Mouse (Mus musculus): ENCODE data around the gene Cactin. TPM values are rescaled to one million over a fixed set of nuclear protein-coding genes. Genes with fewer than 3 reads are reported as not detected.

The Cactin gene
- polyA plus RNA-seq, 1 experiment from 2014 or later: 36.6 TPM

DNA sequence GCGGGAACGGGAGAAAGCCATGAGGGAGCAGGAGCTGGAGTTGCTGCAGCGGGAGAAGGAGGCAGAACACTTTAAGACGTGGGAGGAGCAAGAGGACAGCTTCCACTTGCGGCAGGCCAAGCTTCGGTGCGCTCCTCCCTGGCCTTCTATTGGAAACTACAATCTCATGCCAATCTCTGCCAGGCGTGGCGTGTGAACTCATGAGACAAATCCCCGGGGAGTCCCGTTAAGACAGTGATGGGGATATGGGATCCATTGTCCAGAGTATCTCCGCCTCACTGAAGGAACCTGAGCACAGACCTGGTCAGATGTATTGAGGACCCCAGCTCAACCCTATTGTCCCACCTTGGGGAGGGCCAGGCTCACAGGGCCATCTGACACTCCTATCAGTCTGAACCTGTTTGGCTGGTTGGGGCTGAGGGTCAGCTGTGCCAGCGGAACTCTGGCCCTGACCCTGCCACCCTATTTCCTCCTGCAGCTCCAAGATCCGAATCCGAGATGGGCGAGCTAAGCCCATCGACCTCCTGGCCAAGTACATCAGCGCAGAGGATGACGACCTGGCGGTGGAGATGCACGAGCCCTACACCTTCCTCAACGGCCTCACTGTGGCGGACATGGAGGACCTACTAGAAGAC, 2.4 kb downstream of the Cactin start:
- H3K27ac ChIP-seq (ENCODE audit: low read length): no peak overlapping the region
- ATAC-seq (ENCODE audit: low read depth): no peak
- H3K9me3 ChIP-seq (ENCODE audit: control insufficient read depth, low read length): no peaks in the 10 kb centered on the region
- no peak overlapping the region for H3K4me2 ChIP-seq (ENCODE audit: low read depth, low read length)
- no peak overlapping the region for H3K4me3 ChIP-seq (ENCODE audit: low read length)
- peaks cover 46% of the 10 kb centered on the region for H3K36me3 ChIP-seq (ENCODE audit: control insufficient read depth, insufficient read depth, low read length)
- no peak overlapping the region for H3K9ac ChIP-seq (ENCODE audit: low read length)
- H3K27me3 ChIP-seq (ENCODE audit: control insufficient read depth, insufficient read depth, low read depth, low read length): no peaks in the 10 kb centered on the region
- H3K4me1 ChIP-seq (replicated peaks; ENCODE audit: control insufficient read depth, insufficient read depth, low read length): peaks cover 34% of the 10 kb centered on the region
- WGBS: 90% methylated on average over 23 of the region's 23 CpGs

DNA sequence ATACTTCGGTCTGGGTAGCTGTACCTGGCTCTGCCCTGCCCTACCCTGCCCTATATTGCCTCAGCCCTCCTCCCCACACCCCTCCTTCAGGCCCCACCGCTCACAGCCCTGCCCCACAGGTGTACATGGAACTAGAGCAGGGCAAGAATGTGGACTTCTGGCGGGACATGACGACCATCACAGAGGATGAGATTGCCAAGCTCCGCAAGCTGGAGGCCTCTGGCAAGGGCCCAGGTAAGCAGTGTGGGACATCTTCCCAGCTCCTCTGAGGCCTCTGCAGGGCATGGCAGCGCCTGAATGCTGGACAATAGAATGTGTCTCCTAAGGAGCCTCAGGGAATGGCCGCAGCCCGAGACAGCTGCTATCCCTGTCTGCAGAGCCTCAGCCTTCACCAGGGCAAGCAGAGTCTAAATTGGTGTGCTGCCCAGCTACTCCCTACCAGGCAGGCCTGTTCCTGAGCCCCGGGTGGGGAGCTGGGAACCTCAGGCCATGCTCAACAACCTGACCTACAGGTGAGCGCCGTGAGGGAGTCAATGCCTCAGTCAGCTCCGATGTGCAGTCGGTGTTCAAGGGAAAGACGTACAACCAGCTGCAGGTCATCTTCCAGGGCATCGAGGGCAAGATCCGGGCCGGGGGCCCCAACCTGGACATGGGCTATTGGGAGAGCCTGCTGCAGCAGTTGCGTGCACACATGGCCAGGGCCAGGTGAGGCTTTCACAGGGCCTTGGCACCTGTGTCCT, 3.1 kb downstream of the Cactin start:
- no peaks in the 10 kb centered on the region for H3K27me3 ChIP-seq (ENCODE audit: control insufficient read depth, insufficient read depth, low read depth, low read length)
- peaks cover 34% of the 10 kb centered on the region for H3K4me1 ChIP-seq (replicated peaks; ENCODE audit: control insufficient read depth, insufficient read depth, low read length)
- no peak overlapping the region for H3K4me3 ChIP-seq (ENCODE audit: low read length)
- no peak overlapping the region for H3K4me2 ChIP-seq (ENCODE audit: low read depth, low read length)
- H3K36me3 ChIP-seq (ENCODE audit: control insufficient read depth, insufficient read depth, low read length): peaks cover 46% of the 10 kb centered on the region
- H3K9me3 ChIP-seq (ENCODE audit: control insufficient read depth, low read length): no peaks in the 10 kb centered on the region
- no peak overlapping the region for H3K27ac ChIP-seq (ENCODE audit: low read length)
- WGBS: 92% methylated on average over 18 of the region's 18 CpGs
- ATAC-seq (ENCODE audit: low read depth): no peak
- no peak overlapping the region for H3K9ac ChIP-seq (ENCODE audit: low read length)

DNA sequence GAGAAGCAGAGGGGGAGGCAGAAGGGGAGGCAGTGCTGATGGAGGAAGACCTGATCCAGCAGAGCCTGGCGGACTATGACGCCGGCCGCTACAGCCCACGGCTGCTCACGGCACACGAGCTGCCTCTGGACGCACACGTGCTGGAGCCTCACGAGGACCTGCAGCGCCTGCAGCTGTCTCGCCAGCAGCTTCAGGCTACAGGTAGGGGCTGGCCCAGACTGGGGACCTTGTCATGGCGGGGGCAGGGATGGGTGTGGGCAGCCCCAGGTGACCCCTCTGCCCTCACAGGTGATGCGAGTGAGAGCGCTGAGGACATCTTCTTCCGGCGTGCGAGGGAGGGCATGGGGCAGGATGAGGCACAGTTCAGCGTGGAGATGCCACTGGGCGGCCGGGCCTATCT, 4.3 kb downstream of the Cactin start:
- no peak for ATAC-seq (ENCODE audit: low read depth)
- Histone ChIP-seq H3K4me1 (replicated peaks; ENCODE audit: control insufficient read depth, insufficient read depth, low read length) (peaks cover 36% of the 10 kb centered on the region), H3K4me2 (ENCODE audit: low read depth, low read length) (no peak overlapping the region), H3K27me3 (ENCODE audit: control insufficient read depth, insufficient read depth, low read depth, low read length) (no peaks in the 10 kb centered on the region), H3K36me3 (ENCODE audit: control insufficient read depth, insufficient read depth, low read length) (peaks cover 46% of the 10 kb centered on the region), H3K27ac (ENCODE audit: low read length) (no peak overlapping the region), H3K9ac (ENCODE audit: low read length) (no peak overlapping the region), H3K4me3 (ENCODE audit: low read length) (no peak overlapping the region), H3K9me3 (ENCODE audit: control insufficient read depth, low read length) (no peaks in the 10 kb centered on the region)
- WGBS: 89% methylated on average over 21 of the region's 21 CpGs

DNA sequence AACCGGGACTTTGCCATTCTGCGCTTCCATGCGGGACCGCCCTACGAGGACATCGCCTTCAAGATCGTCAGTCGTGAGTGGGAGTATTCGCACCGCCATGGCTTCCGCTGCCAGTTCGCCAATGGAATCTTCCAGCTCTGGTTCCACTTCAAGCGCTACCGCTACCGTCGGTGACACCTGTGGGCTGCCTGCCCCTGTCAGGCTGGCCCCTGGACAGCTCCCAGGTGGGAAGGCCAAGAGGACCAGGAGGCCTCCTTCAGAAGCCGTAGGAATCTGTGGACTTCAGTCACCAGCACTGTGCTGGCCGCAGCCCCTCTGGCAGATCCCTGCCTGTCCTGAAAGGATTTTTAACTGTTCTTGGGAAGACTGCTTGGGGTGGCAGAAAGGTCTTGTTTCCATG, 4.9 kb downstream of the Cactin start:
- Histone ChIP-seq H3K4me1 (replicated peaks; ENCODE audit: control insufficient read depth, insufficient read depth, low read length) (peaks cover 40% of the 10 kb centered on the region), H3K4me3 (ENCODE audit: low read length) (no peak overlapping the region), H3K27ac (ENCODE audit: low read length) (0 out of 2 replicates have a peak overlapping the region, but pooled peaks have one; percentile 72), H3K27me3 (ENCODE audit: control insufficient read depth, insufficient read depth, low read depth, low read length) (no peaks in the 10 kb centered on the region), H3K4me2 (ENCODE audit: low read depth, low read length) (no peak overlapping the region), H3K9ac (ENCODE audit: low read length) (no peak overlapping the region), H3K9me3 (ENCODE audit: control insufficient read depth, low read length) (no peaks in the 10 kb centered on the region), H3K36me3 (ENCODE audit: control insufficient read depth, insufficient read depth, low read length) (peaks cover 46% of the 10 kb centered on the region)
- WGBS: 87% methylated on average over 18 of the region's 18 CpGs
- no peak for ATAC-seq (ENCODE audit: low read depth)

DNA sequence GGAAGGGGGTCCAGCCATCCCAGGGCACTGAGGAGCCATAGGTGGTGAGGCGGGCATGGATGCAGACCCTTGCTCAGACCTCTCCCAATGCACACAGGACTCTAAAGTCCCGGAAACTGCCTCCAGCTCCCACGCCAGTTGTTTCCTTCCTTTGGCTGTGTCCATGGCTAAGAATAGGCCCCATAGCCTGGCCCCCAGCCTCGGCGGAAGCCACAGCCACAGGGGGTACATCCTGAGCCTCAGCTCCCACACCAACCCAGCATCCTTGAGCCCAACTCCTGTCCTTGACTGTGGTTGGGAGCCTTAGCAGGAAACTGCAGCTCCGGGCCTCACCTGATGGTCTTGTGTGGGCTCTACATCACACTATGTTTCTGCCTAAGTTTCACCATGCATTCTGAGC, 6.0 kb downstream of the Cactin start:
- Histone ChIP-seq H3K27ac (ENCODE audit: low read length) (peak overlapping the region; percentile 72), H3K9ac (ENCODE audit: low read length) (no peak overlapping the region), H3K4me1 (replicated peaks; ENCODE audit: control insufficient read depth, insufficient read depth, low read length) (peaks cover 41% of the 10 kb centered on the region), H3K36me3 (ENCODE audit: control insufficient read depth, insufficient read depth, low read length) (peaks cover 46% of the 10 kb centered on the region), H3K4me2 (ENCODE audit: low read depth, low read length) (no peak overlapping the region), H3K9me3 (ENCODE audit: control insufficient read depth, low read length) (no peaks in the 10 kb centered on the region), H3K4me3 (ENCODE audit: low read length) (no peak overlapping the region), H3K27me3 (ENCODE audit: control insufficient read depth, insufficient read depth, low read depth, low read length) (no peaks in the 10 kb centered on the region)
- 67% methylated on average over 6 of the region's 6 CpGs for WGBS
- peak; percentile 24 for ATAC-seq (ENCODE audit: low read depth)

DNA sequence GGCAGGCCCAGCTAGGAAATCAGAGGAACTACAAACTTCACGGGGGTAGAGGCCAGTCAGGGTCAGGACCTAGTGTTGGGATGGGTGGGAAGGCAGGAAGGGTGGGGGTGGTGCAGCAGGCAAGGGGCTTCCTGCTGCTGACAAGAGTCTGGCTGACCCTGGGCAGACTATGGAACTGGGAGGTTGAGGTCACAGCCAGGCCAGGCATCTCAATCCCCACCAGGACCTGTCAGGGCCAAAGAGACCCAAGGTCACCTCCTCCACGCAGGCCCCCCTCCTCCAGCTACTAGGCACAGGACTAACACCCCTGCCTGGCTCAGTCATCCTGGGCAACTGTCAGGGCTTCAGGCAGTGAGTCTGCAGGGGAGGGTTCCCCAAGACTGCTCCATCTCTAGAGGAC, 7.1 kb downstream of the Cactin start:
- 0 out of 2 replicates have a peak overlapping the region, but pooled peaks have one; percentile 33 for H3K4me3 ChIP-seq (ENCODE audit: low read length)
- H3K27ac ChIP-seq (ENCODE audit: low read length): peak overlapping the region; percentile 94
- peaks cover 34% of the 10 kb centered on the region for H3K4me1 ChIP-seq (replicated peaks; ENCODE audit: control insufficient read depth, insufficient read depth, low read length)
- H3K9ac ChIP-seq (ENCODE audit: low read length): peak overlapping the region; percentile 40; the same call in 1 of the 2 replicates
- H3K9me3 ChIP-seq (ENCODE audit: control insufficient read depth, low read length): no peaks in the 10 kb centered on the region
- WGBS: 24% methylated on average over 2 of the region's 2 CpGs
- ATAC-seq (ENCODE audit: low read depth): no peak
- H3K36me3 ChIP-seq (ENCODE audit: control insufficient read depth, insufficient read depth, low read length): peaks cover 40% of the 10 kb centered on the region
- H3K27me3 ChIP-seq (ENCODE audit: control insufficient read depth, insufficient read depth, low read depth, low read length): peaks cover 4% of the 10 kb centered on the region
- H3K4me2 ChIP-seq (ENCODE audit: low read depth, low read length): peak overlapping the region; percentile 37

DNA sequence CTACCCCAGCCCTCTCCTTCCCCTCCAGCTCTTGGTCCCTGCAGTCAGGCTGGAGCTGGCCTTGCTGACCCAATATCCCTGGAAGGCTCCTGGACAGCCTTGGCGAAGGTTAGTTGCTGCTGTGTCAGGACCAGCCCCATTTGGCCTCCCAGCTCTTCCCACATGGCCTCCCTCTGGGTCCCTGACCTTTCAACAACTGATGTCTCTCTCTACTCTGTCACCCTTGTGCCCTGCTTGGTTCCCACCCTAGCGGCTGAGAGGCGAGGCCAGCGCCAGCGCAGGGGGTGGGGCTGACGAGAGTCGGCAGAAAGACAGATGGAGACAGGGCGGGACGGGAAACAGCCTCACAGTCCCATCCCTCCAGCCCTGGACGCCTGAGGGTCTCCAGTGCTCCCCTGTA, 7.5 kb downstream of the Cactin start, which contains the start of gene Tbxa2r:
TSS of gene Tbxa2r (plus strand) at position 346 of the 400 bp plus-strand sequence.
- Histone ChIP-seq H3K4me3 (ENCODE audit: low read length) (peak within 1 kb of the TSS; percentile 33), H3K9ac (ENCODE audit: low read length) (peak within 1 kb of the TSS; percentile 52), H3K36me3 (ENCODE audit: control insufficient read depth, insufficient read depth, low read length) (peaks cover 36% of the 10 kb centered on the region), H3K9me3 (ENCODE audit: control insufficient read depth, low read length) (no peaks in the 10 kb centered on the region), H3K4me1 (replicated peaks; ENCODE audit: control insufficient read depth, insufficient read depth, low read length) (peaks cover 34% of the 10 kb centered on the region), H3K4me2 (ENCODE audit: low read depth, low read length) (peak within 1 kb of the TSS; percentile 37), H3K27ac (ENCODE audit: low read length) (peak within 1 kb of the TSS; percentile 94), H3K27me3 (ENCODE audit: control insufficient read depth, insufficient read depth, low read depth, low read length) (peaks cover 5% of the 10 kb centered on the region)
- peak; percentile 53 for ATAC-seq (ENCODE audit: low read depth)
- WGBS: 7% methylated on average over 10 of the region's 10 CpGs

DNA sequence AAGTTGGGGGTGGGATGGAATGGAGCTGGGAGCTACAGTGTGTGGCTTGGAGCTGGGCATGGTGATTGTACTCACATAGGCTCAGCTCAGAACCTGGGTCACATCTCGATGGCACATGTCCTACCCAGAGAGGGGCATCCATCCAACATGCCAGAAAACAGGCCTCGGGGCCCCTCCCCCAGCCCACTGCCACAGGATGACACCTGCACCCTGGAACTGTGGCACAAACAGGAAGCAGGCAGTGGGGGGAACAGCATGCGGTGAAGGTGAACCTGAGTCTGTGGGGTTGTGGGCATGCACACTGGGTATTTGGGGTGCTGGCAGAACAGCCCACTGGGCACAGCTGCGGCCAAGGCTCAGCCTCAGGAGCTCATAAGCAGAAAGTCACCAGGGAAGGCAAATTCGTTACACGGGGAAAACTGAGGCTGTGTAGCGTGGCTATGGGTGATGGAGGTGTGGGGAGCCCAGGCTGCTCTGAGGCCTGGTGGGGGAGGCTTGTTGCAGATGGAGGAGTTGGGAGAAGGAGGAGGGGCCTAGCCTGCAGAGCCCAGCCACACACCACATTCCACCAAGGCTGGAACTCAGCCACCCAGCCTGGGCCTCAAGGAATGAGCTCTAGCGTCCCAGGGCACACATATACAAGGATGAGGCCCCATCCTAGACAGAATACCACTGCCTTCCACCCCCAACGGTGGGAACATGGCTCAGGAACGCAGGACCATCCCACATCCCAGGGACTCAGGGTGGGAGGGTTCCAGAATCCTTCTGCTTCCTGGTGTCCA, 8.5 kb downstream of the Cactin start:
- peak overlapping the region; percentile 33 for H3K4me3 ChIP-seq (ENCODE audit: low read length)
- peaks cover 35% of the 10 kb centered on the region for H3K4me1 ChIP-seq (replicated peaks; ENCODE audit: control insufficient read depth, insufficient read depth, low read length)
- H3K27me3 ChIP-seq (ENCODE audit: control insufficient read depth, insufficient read depth, low read depth, low read length): peaks cover 5% of the 10 kb centered on the region
- H3K4me2 ChIP-seq (ENCODE audit: low read depth, low read length): peak overlapping the region; percentile 37
- peak; percentile 85 for ATAC-seq (ENCODE audit: low read depth)
- H3K9me3 ChIP-seq (ENCODE audit: control insufficient read depth, low read length): no peaks in the 10 kb centered on the region
- peaks cover 27% of the 10 kb centered on the region for H3K36me3 ChIP-seq (ENCODE audit: control insufficient read depth, insufficient read depth, low read length)
- H3K9ac ChIP-seq (ENCODE audit: low read length): peak overlapping the region; percentile 52
- H3K27ac ChIP-seq (ENCODE audit: low read length): peak overlapping the region; percentile 94
- 45% methylated on average over 10 of the region's 10 CpGs for WGBS

DNA sequence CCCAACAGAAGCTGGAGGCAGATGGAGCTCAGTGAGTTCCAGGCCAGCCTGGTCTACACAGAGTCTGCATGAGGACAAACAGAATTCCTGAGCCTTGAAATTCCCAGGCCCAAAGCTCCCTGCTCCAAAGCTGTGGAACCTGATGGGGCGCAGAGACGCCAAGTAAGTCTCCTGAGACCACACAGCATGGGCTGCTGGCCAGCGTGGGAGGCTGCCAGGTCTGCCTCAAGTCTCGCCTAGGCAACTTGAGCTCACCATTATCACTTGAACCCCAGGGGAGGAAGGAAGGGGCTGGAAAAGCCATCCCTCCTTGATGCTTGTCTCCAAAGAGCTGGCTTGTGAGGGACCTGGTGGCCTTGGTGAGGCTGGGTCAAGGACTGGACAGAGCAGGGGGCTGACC, 9.1 kb downstream of the Cactin start:
- peak overlapping the region; percentile 8; the same call in 1 of the 2 replicates for H3K4me3 ChIP-seq (ENCODE audit: low read length)

More for the DNA sequence above, 9.1 kb downstream of the Cactin start:
- H3K4me2 ChIP-seq (ENCODE audit: low read depth, low read length): peak overlapping the region; percentile 37
- ATAC-seq (ENCODE audit: low read depth): peak; percentile 2
- peaks cover 20% of the 10 kb centered on the region for H3K36me3 ChIP-seq (ENCODE audit: control insufficient read depth, insufficient read depth, low read length)
- H3K4me1 ChIP-seq (replicated peaks; ENCODE audit: control insufficient read depth, insufficient read depth, low read length): peaks cover 42% of the 10 kb centered on the region
- H3K9me3 ChIP-seq (ENCODE audit: control insufficient read depth, low read length): no peaks in the 10 kb centered on the region
- H3K9ac ChIP-seq (ENCODE audit: low read length): peak overlapping the region; percentile 52
- H3K27me3 ChIP-seq (ENCODE audit: control insufficient read depth, insufficient read depth, low read depth, low read length): peaks cover 5% of the 10 kb centered on the region
- 41% methylated on average over 4 of the region's 4 CpGs for WGBS
- peak overlapping the region; percentile 94 for H3K27ac ChIP-seq (ENCODE audit: low read length)
